Mouse (Mus musculus): Measurements from ENCODE around the gene Acan.

The Acan gene

GRCm38 (mm10) chr7:79139891-79140591 is 86.8 kb downstream of the Acan start:
- no peak for ATAC-seq (ENCODE audit: low TSS enrichment)

- peak; percentile 70 for ATAC-seq (ENCODE audit: low TSS enrichment)
Measured at GRCm38 (mm10) chr7:79140897-79141296, 87.6 kb downstream of the Acan start.

- no peak for ATAC-seq (ENCODE audit: low TSS enrichment)
Measured at GRCm38 (mm10) chr7:79147011-79147837, 93.9 kb downstream of the Acan start.

GRCm38 (mm10) chr7:79147931-79148653 is 94.8 kb downstream of the Acan start:
- ATAC-seq (ENCODE audit: low TSS enrichment), result 0 out of 2 replicates have a peak, but pooled peaks have one; percentile 8

- ATAC-seq (ENCODE audit: low TSS enrichment), result peak; percentile 95
Measured at GRCm38 (mm10) chr7:79148711-79149266, 95.5 kb downstream of the Acan start, which contains the start of gene Mfge8. TSS of gene Mfge8 (minus strand) at chr7:79149060.

DNA sequence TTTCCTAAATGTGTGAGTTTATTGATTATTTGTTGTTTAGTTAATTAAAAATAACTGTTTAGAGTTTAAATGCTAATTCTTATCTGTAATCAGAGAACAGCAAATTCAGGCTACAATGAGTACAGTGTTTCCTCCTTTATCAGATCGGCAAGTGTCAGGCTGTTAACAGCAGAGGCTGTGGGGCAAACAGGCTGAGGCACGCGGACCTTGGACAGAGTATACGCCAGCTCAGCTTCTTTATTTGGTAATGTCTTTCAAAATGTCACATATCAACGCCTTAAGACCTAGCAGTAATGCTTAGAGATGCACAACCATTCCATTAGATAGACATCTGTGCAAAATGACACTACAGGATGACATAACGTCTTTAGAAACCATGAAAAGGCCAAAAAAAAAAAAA is 96.2 kb downstream of the Acan start:
- ATAC-seq (ENCODE audit: low TSS enrichment), result no peak

DNA sequence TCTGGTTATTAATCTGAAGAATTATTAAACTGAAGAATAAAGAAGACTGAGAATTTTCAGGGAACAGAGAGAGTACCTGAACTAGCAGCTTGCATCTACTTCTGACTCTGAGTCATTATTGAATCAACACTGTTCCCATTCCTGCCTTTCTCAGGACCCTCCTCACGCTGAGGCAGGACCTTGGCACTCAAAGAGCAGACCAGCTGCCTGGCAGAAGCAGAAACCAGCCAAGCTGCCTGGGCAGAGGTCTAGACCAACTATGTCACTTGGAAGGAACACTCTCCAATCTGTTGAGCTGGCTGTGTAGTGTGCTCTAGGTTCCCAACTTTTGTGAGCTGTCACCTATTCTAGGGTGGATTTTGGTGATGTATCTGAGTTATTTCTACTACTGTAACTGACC is 106.1 kb downstream of the Acan start:
- ATAC-seq (ENCODE audit: low TSS enrichment), result no peak
